Mouse (Mus musculus) T-cell, adult 66 days (primary cell): Measurements from ENCODE around the gene Obox6. TPM values are rescaled to one million over a fixed set of nuclear protein-coding genes. Genes with fewer than 3 reads are reported as not detected.

Experiments
- total RNA-seq, 2 experiments: library from RNA; stranded (reverse); gene quantifications; 3 replicates in 1 of 2; 4 replicates in 1 of 2; pipeline ENCODE4 v1.2.4; 2023

Obox6 gene
- total RNA-seq: not detected

DNA sequence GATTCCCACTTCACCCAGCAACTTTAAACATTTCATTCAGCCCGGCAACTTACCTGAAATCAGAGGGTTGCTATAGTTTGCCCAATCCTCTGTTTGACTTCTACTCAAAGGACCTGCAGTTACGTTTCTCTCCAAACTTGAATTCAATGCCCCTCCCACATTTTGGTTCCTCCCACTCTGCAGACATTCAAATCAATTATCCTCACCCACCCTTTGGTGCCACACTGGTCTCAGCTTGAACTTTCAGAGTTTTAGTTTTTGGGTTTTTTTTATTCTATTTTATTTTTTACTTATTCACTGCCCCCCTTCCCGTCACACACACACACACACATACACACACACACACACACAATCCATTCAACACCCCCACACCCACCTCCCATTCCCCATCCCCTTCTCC, at the start of gene Obox6:
Gene Obox6 (minus strand): TSS at position 101 of the 400 bp plus-strand sequence.

DNA sequence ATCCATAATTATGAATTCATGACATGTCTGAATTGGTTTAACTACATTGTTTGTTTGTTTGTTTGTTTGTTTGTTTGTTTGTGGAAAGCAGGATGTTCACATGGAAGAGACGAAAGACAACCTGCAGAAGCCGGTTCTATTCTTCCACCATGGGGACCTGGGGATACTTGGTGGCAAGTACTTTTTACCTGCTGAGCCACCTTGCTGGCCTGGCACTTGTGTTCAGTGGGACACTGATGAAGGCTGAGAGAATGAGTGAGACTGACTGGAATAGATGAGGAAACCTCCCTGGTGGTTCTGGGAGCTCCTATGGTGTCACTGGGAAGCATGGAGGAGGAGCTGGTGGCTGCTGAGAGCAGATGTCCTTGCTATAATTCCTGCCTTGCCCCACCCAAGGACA, 42.8 kb upstream of the Obox6 start, which contains the start of gene Crxos:
Gene Crxos (plus strand): TSS at position 301 of the 400 bp plus-strand sequence.

DNA sequence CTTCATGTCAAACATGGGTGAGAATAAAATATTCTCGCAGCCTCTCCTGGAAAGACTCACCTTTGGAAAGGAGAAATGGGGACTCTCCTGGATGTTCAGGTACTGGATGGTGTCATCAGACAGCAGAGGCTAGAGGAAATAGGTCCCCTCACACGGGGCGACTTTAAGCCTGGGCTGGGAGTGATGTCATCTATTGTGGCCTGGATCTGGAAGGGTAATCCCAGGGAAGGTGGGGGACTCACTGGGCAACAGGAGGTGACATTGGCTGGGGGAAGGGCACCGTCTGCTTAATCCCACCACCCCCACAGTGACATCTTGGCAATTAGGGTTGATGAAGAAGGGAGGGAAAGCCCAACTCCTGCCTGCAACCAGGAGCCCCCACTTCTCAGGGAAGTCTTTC, 40.3 kb upstream of the Obox6 start, which contains the start of gene Crx:
Gene Crx (minus strand): TSS at position 213 of the 400 bp plus-strand sequence.

Other genes starting within 250 kb of the Obox6 start
- not detected for gene Obox3, start 199.8 kb downstream of the Obox6 start, total RNA-seq
- not detected for gene Obox5, start 89.5 kb downstream of the Obox6 start, total RNA-seq
- gene Crx, start 40.3 kb upstream of the Obox6 start, total RNA-seq: not detected
- gene Crxos, start 42.9 kb upstream of the Obox6 start, total RNA-seq: not detected
- 100 to 1,000 TPM; 212 to 218 TPM for gene Selenow, start 82.7 kb upstream of the Obox6 start, total RNA-seq
- gene Nop53, start 106.4 kb upstream of the Obox6 start, total RNA-seq: 100 to 1,000 TPM; 486 to 516 TPM
- under 1 TPM; 0.55 to 0.89 TPM for gene Ehd2, start 127.9 kb upstream of the Obox6 start, total RNA-seq
- 10 to 100 TPM; 63.1 to 69.6 TPM for gene Bicra, start 208.2 kb upstream of the Obox6 start, total RNA-seq
- gene Zfp541, start 222.1 kb upstream of the Obox6 start, total RNA-seq: not detected